ENCODE assay signal across 21 mouse cellular contexts in the genomic region with DNA sequence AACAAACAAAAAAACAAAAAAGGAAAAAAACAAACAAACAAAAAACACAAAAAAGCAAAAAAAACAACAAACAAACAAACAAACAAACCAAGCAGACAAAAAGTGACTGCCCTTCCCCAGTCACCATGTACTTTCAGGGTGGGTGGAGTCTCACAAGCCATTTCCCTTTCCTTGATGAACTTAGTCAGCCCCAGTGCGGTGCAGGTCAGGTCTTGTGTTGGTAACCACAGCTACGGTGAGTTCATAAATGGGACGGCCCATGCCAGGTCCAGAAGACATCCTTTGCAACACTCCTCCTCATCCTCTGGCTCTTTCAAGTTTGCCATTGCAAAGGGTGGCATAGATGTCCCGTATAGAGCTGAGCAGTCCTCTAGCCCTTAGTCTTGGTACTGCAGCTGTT. TPM values are rescaled to one million over a fixed set of nuclear protein-coding genes. Genes with fewer than 3 reads are reported as not detected.
DNase-seq lines count a peak whose midpoint lies in the region; ATAC-seq lines count a peak whose summit lies in the region.
"Had no signal": no experiment of that assay in that cellular context is flagged by ENCODE, and none has a peak within 500 bp of the region (broad histone marks: within the 10 kb centered on the region; RNA-seq: fewer than 3 reads in every experiment).

No protein-coding gene starts in this region.

- no peaks in the 10 kb centered on the region for H3K4me1 ChIP-seq in heart, embryonic 11.5 days (ENCODE audit: control insufficient read depth, insufficient read depth, low read length)
- H3K4me1 ChIP-seq: embryonic facial prominence, embryonic 12.5 days; forebrain, embryonic 15.5 days; hindbrain, embryonic 12.5 days had no signal

- H3K4me3 ChIP-seq in heart, embryonic 11.5 days (ENCODE audit: low read depth, low read length) = no peak overlapping the region
- no peak overlapping the region for H3K4me3 ChIP-seq in macrophage (ENCODE audit: inconsistent target)
- H3K4me3 ChIP-seq: embryonic facial prominence, embryonic 12.5 days; forebrain, embryonic 15.5 days; heart, adult 2 months; heart, embryonic 12.5 days; hindbrain, embryonic 12.5 days had no signal

- H3K4me2 ChIP-seq in heart, embryonic 11.5 days = no peak overlapping the region
- H3K4me2 ChIP-seq: embryonic facial prominence, embryonic 12.5 days; forebrain, embryonic 15.5 days; heart, embryonic 12.5 days; hindbrain, embryonic 12.5 days had no signal

- H3K36me3 ChIP-seq in heart, embryonic 11.5 days (ENCODE audit: control insufficient read depth, insufficient read depth, low read length) = no peaks in the 10 kb centered on the region
- peaks cover 39% of the 10 kb centered on the region; the same call in 1 of the 2 replicates for H3K36me3 ChIP-seq in macrophage (ENCODE audit: inconsistent target)
- H3K36me3 ChIP-seq: embryonic facial prominence, embryonic 12.5 days; forebrain, embryonic 15.5 days; heart, embryonic 12.5 days; hindbrain, embryonic 12.5 days had no signal

- DNase-seq in heart, postnatal 4 days = no peak
- DNase-seq in CD4-positive helper T cell, adult 2 months (ENCODE audit: low read depth, low spot score) = peak; percentile 18
- DNase-seq in thymus, postnatal 14 days = no peak
- DNase-seq in layer of hippocampus, adult 8-10 months (ENCODE audit: low spot score in 2 of 2) = no peak
- no peak for DNase-seq in cerebellum, postnatal 36 days
- DNase-seq: adrenal gland, postnatal 14 days; cerebellum, adult 2 months; cerebellum, postnatal 10 days; gastrocnemius, postnatal 10 days; heart, adult 2 months; kidney, adult 11 months had no signal

- ATAC-seq in heart, embryonic 11.5 days (replicated peaks; ENCODE audit: insufficient number of reproducible peaks, low FRiP score, low TSS enrichment) = 0 out of 2 replicates have a peak, but pooled peaks have one; percentile 22
- peak; percentile 30 for ATAC-seq in granulocyte monocyte progenitor cell, adult 5-6 weeks (replicated peaks; ENCODE audit: poor library complexity, severe bottlenecking)
- ATAC-seq: activated CD4-positive, CD25-positive, alpha-beta regulatory T cell, adult 4 months; forebrain, embryonic 15.5 days; hindbrain, embryonic 16.5 days had no signal

- H3K79me2 ChIP-seq in macrophage (ENCODE audit: inconsistent target) = peaks cover 79% of the 10 kb centered on the region

- H3K27me3 ChIP-seq in heart, embryonic 11.5 days (ENCODE audit: control insufficient read depth, insufficient read depth, low read length) = no peaks in the 10 kb centered on the region
- H3K27me3 ChIP-seq: embryonic facial prominence, embryonic 12.5 days; forebrain, embryonic 15.5 days; heart, embryonic 12.5 days; hindbrain, embryonic 12.5 days had no signal

- no peak overlapping the region for H3K27ac ChIP-seq in heart, embryonic 11.5 days (ENCODE audit: low read depth, low read length)
- 0 out of 2 replicates have a peak overlapping the region, but pooled peaks have one; percentile 12 for H3K27ac ChIP-seq in macrophage
- H3K27ac ChIP-seq: embryonic facial prominence, embryonic 12.5 days; forebrain, embryonic 15.5 days; heart, adult 2 months; hindbrain, embryonic 12.5 days had no signal

- H3K9me3 ChIP-seq in heart, embryonic 11.5 days (replicated peaks; ENCODE audit: control insufficient read depth, low read length) = no peaks in the 10 kb centered on the region
- H3K9me3 ChIP-seq: embryonic facial prominence, embryonic 12.5 days; forebrain, embryonic 15.5 days; heart, embryonic 12.5 days; hindbrain, embryonic 12.5 days had no signal

- H3K9ac ChIP-seq in heart, embryonic 11.5 days (ENCODE audit: low read depth, low read length) = no peak overlapping the region
- H3K9ac ChIP-seq: embryonic facial prominence, embryonic 12.5 days; forebrain, embryonic 15.5 days; heart, embryonic 12.5 days; hindbrain, embryonic 12.5 days had no signal

- WGBS in heart, embryonic 11.5 days (ENCODE audit: insufficient replicate concordance) = 82% methylated on average over 4 of the region's 4 CpGs
- 65% methylated on average over 3 of the region's 4 CpGs for WGBS in macrophage (ENCODE audit: missing documents)

RNA-seq across cellular contexts. Expression of a gene that starts 25.0 kb away (rescaled TPM):
- polyA plus RNA-seq in heart, embryonic 11.5 days (2014; fragmentation: Nextera tagmentation; extraction: Ambion mirVana) = 0.08 and 0.16 TPM in 2 replicates
- 1 to 10 TPM; 1.3 to 1.5 TPM for total RNA-seq in heart, postnatal 4 days (2021)
- total RNA-seq in granulocyte monocyte progenitor cell, adult 5-6 weeks (2014; fragmentation: Nextera tagmentation) = 0.54 and 0.98 TPM in 2 replicates
- 0.13 and 1.5 TPM in 2 replicates for total RNA-seq in granulocyte monocyte progenitor cell, adult 5-6 weeks (2017)
- 100 to 1,000 TPM in 17 of 26 experiments, 10 to 100 TPM in 9; 39.4 to 264 (median 122) TPM for total RNA-seq in macrophage (2018; cell fraction: chromatin; rRNA removed)
- 10 to 100 TPM; 40.7 to 78.8 (median 58.0) TPM for total RNA-seq in macrophage (2018; cell fraction: cytosol; rRNA removed)
- total RNA-seq in macrophage (2018; cell fraction: nucleus; rRNA removed) = 100 to 1,000 TPM in 16 of 26 experiments, 10 to 100 TPM in 10; 44.9 to 308 (median 112) TPM
- 28.4 to 79.0 TPM (median 38.4 TPM) in 3 replicates for polyA plus RNA-seq in macrophage (2018)
- 1 to 10 TPM; 2.1 to 7.0 (median 4.6) TPM for total RNA-seq in layer of hippocampus, adult 8-10 months (2022)
- total RNA-seq: MEL had no signal
